Mouse (Mus musculus): ENCODE data around the gene En2.

DNA sequence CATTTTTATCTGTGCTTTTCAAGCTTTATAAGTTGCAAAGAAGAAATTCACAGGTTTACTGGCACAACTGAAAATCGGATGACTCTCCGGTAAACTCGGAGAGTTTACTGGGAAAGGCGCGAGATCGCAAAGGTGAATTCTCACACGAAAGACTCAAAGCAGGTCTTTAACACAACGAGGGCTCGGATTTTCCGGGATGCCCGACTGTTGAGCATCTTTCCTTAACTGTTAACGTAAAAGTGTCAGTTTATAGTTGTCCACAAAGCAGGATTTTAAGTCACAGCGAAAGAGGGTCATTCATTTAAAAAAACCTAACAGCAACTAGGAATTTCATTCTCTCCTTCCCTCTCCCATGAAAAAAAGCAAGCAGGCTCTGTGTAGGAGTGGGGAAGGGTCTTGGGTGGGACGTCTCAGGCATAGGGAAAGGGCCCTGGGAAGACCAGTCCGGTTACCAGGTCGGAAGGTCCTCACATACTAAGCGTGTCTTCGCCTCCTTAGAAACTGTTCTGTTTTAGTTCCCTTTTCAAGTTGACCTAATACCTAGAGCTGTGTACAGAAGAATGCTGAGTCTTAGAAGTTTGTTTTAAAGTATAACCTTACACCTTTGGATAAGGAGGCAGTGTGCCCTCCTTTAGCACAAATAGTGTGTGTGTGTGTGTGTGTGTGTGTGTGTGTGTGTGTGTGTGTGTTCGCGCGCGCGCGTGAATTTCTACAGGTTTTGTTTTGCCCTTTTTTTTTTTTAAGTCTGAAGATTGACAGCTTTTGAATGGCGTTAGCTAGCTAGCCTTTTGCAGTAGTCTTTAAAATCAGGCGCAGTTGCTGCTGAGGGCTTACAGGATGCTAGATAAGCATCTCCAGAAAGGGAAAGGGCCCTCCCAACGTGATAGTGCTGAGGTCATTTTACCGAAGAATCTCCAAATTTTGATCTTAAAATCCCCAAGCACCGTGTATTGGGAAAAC is 45.4 kb downstream of the En2 start:
- no peak for TF ChIP-seq CTCF (IDR thresholded peaks at IDR 0.05; ENCODE audit: extremely low read depth, insufficient read depth, low read length)
- no peak for TF ChIP-seq POLR2A (IDR thresholded peaks at IDR 0.05; ENCODE audit: extremely low read depth, insufficient read depth, low read length)

Measured in cortical plate, adult 2 months (tissue).